Mouse (Mus musculus) lung, postnatal 0 days (tissue): ENCODE measurements around the gene Syce3.

Experiments
- CTCF ChIP-seq: IDR thresholded peaks from 2 replicates; pipeline ENCODE4 v1.5.1; 2016; ENCODE audit warnings: antibody characterized with exemption, mild to moderate bottlenecking
- EP300 ChIP-seq: IDR thresholded peaks from 2 replicates; pipeline ENCODE4 v1.6.1; 2016; ENCODE audit warnings: antibody characterized with exemption, mild to moderate bottlenecking, control low read depth

GRCm38 (mm10) chr15:89410118-89410517, at the start of gene Syce3:
- no peak for TF ChIP-seq CTCF
- no peak for TF ChIP-seq EP300
